Mouse (Mus musculus) hindbrain, postnatal 0 days (tissue): Measurements from ENCODE around the gene Arl4a. TPM values are rescaled to one million over a fixed set of nuclear protein-coding genes. Genes with fewer than 3 reads are reported as not detected.

ENCODE experiments used
- ATAC-seq: fragments of 200-750 bp; cut with Nextera tagmentation; 2 replicates; pipeline ENCODE4 v1.8.0; 2017; ENCODE audit warnings: mild to moderate bottlenecking, moderate TSS enrichment, moderate library complexity
- DNase-seq: peaks from one replicate; pipeline ENCODE4 v3.0.0-alpha.2; 2015; ENCODE audit warnings: low spot score
- H3K27ac ChIP-seq: fragments of 300-500 bp; sonication (generic); 2 replicates; pipeline ENCODE4 v1.5.1; 2014; ENCODE audit warnings: mild to moderate bottlenecking
- H3K27me3 ChIP-seq: fragments of 300-500 bp; sonication (generic); 2 replicates; pipeline ENCODE4 v1.6.1; 2014; ENCODE audit warnings: low read length, mixed read lengths; ENCODE audit not compliant: insufficient read depth
- H3K36me3 ChIP-seq: fragments of 300-500 bp; sonication (generic); 2 replicates; pipeline ENCODE4 v1.6.1; 2014; ENCODE audit warnings: low read length, mixed read lengths; ENCODE audit not compliant: insufficient read depth
- H3K4me1 ChIP-seq: fragments of 300-500 bp; sonication (generic); 2 replicates; pipeline ENCODE4 v1.6.1; 2014; ENCODE audit warnings: antibody characterized with exemption, low read length, mixed read lengths; ENCODE audit not compliant: insufficient read depth
- H3K4me2 ChIP-seq: fragments of 300-500 bp; sonication (generic); 2 replicates; pipeline ENCODE4 v1.6.1; 2014; ENCODE audit warnings: low read depth, mild to moderate bottlenecking, low read length, moderate library complexity, mixed read lengths
- H3K4me3 ChIP-seq: fragments of 300-500 bp; sonication (generic); 2 replicates; pipeline ENCODE4 v1.5.1; 2014; ENCODE audit warnings: low read length
- H3K9ac ChIP-seq: fragments of 300-500 bp; sonication (generic); replicated peaks from 2 replicates; pipeline ENCODE4 v1.6.1; 2014; ENCODE audit warnings: mild to moderate bottlenecking, low read length, moderate library complexity, mixed read lengths
- H3K9me3 ChIP-seq: fragments of 300-500 bp; sonication (generic); 2 replicates; pipeline ENCODE4 v1.6.1; 2016; ENCODE audit warnings: low read length, mixed read lengths
- CTCF ChIP-seq: IDR thresholded peaks from 2 replicates; pipeline ENCODE4 v1.5.1; 2016; ENCODE audit warnings: antibody characterized with exemption, control low read depth, low read depth
- WGBS: fragments of 180-500 bp; shearing (Covaris S2); extraction: QIAGEN DNeasy Blood & Tissue Kit; methylation state at CpG from one replicate; pipeline ENCODE4 v1.1.7; 2014; 5-methylcytosine and 5-hydroxymethylcytosine counted together
- polyA plus RNA-seq: library from polyadenylated mRNA; unstranded; fragments of >200 nt; fragmentation: Nextera tagmentation; extraction: Ambion mirVana; gene quantifications from 2 replicates; pipeline ENCODE4 v1.2.1, GENCODE M21; 2015
- total RNA-seq: library from RNA; depleted of rRNA; stranded (reverse); fragments of >200 nt; gene quantifications from 2 replicates; pipeline ENCODE4 v1.2.3, GENCODE M21; 2014

Gene Arl4a
- total and polyA plus RNA-seq, 2 experiments from 2014 or later = 48.3 to 113 TPM

- DNase-seq = peak; percentile 73
- Histone ChIP-seq H3K9me3 (no peaks in the 10 kb centered on the region), H3K9ac (peak overlapping the region; percentile 21; the same call in 1 of the 2 replicates), H3K4me1 (peaks cover 10% of the 10 kb centered on the region; the same call in 1 of the 2 replicates), H3K4me3 (no peak overlapping the region), H3K36me3 (no peaks in the 10 kb centered on the region), H3K27me3 (no peaks in the 10 kb centered on the region), H3K4me2 (peak overlapping the region; percentile 41), H3K27ac (peak overlapping the region; percentile 72)
- TF ChIP-seq CTCF = no peak
- peak; percentile 79 for ATAC-seq
- WGBS = 10% methylated on average over 9 of the region's 9 CpGs
Measured at GRCm38 (mm10) chr12:39975829-39976340, 61.9 kb downstream of the Arl4a start.

GRCm38 (mm10) chr12:39974977-39975583, 62.7 kb downstream of the Arl4a start:
- no peak overlapping the region for H3K4me2 ChIP-seq
- peaks cover 10% of the 10 kb centered on the region; the same call in 1 of the 2 replicates for H3K4me1 ChIP-seq
- no peak overlapping the region for H3K9ac ChIP-seq
- no peaks in the 10 kb centered on the region for H3K36me3 ChIP-seq
- TF ChIP-seq CTCF = no peak
- H3K4me3 ChIP-seq = no peak overlapping the region
- WGBS = 16% methylated on average over 4 of the region's 4 CpGs
- ATAC-seq = peak; percentile 57; the same call in 1 of the 2 replicates
- peak overlapping the region; percentile 72; the same call in 1 of the 2 replicates for H3K27ac ChIP-seq
- no peaks in the 10 kb centered on the region for H3K9me3 ChIP-seq
- no peak for DNase-seq
- no peaks in the 10 kb centered on the region for H3K27me3 ChIP-seq

GRCm38 (mm10) chr12:39974273-39974672, 63.6 kb downstream of the Arl4a start:
- H3K36me3 ChIP-seq = no peaks in the 10 kb centered on the region
- WGBS = 65% methylated on average over 1 of the region's 1 CpGs
- H3K4me2 ChIP-seq = no peak overlapping the region
- H3K4me3 ChIP-seq = no peak overlapping the region
- DNase-seq = no peak
- H3K9ac ChIP-seq = no peak overlapping the region
- H3K27ac ChIP-seq = no peak overlapping the region; the same call in 1 of the 2 replicates
- peaks cover 10% of the 10 kb centered on the region; the same call in 1 of the 2 replicates for H3K4me1 ChIP-seq
- ATAC-seq = no peak
- no peak for TF ChIP-seq CTCF
- H3K27me3 ChIP-seq = no peaks in the 10 kb centered on the region
- no peaks in the 10 kb centered on the region for H3K9me3 ChIP-seq

- Histone ChIP-seq H3K4me3 (no peak overlapping the region), H3K36me3 (no peaks in the 10 kb centered on the region), H3K27ac (no peak overlapping the region), H3K27me3 (no peaks in the 10 kb centered on the region), H3K9me3 (no peaks in the 10 kb centered on the region), H3K9ac (no peak overlapping the region), H3K4me2 (no peak overlapping the region), H3K4me1 (peaks cover 3% of the 10 kb centered on the region; the same call in 1 of the 2 replicates)
- ATAC-seq (no peak), DNase-seq (no peak)
- TF ChIP-seq CTCF = no peak
Measured at GRCm38 (mm10) chr12:39969500-39969899, 68.3 kb downstream of the Arl4a start.

GRCm38 (mm10) chr12:39968109-39968508, 69.7 kb downstream of the Arl4a start:
- ATAC-seq (no peak), DNase-seq (no peak)
- no peak for TF ChIP-seq CTCF
- H3K4me3 ChIP-seq = no peak overlapping the region
- no peaks in the 10 kb centered on the region; the same call in 1 of the 2 replicates for H3K4me1 ChIP-seq
- H3K27ac ChIP-seq = no peak overlapping the region
- H3K27me3 ChIP-seq = no peaks in the 10 kb centered on the region
- WGBS = 91% methylated on average over 3 of the region's 3 CpGs
- no peak overlapping the region for H3K4me2 ChIP-seq
- no peak overlapping the region for H3K9ac ChIP-seq
- no peaks in the 10 kb centered on the region for H3K9me3 ChIP-seq
- H3K36me3 ChIP-seq = no peaks in the 10 kb centered on the region

GRCm38 (mm10) chr12:39959166-39959565, 78.7 kb downstream of the Arl4a start:
- H3K27ac ChIP-seq = no peak overlapping the region
- H3K4me1 ChIP-seq = no peaks in the 10 kb centered on the region
- H3K9me3 ChIP-seq = no peaks in the 10 kb centered on the region
- no peak overlapping the region for H3K4me2 ChIP-seq
- H3K27me3 ChIP-seq = no peaks in the 10 kb centered on the region
- H3K9ac ChIP-seq = no peak overlapping the region
- no peaks in the 10 kb centered on the region for H3K36me3 ChIP-seq
- 59% methylated on average over 8 of the region's 8 CpGs for WGBS
- ATAC-seq (no peak), DNase-seq (no peak)
- H3K4me3 ChIP-seq = no peak overlapping the region
- no peak for TF ChIP-seq CTCF
